Mouse (Mus musculus): ENCODE measurements at regions not wholly inside any gene's neighbourhood (a gene's known extent, or its start where the extent isn't known, plus 50 kb on each side); places are given as distances from the start of the nearest gene placed in this dataset.

DNA sequence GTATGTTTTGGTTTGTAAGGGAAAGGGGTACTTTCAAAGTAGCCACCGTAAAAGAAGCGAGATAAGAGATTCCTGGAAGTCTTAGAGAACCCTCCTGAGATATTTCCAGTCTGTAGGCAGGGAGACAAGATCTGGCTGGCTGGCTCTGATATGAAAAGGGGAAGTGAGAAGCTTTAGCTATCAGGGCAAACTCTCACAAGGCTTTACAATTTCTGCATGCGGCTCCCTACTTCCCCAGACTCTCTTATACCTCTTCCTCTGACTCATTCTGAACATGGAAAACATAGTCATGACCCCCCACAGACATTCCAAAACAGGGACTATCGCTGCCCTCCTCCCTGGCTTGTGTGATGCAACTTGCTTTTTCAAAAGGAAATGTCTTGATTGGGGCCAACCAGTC is 118.6 kb upstream of the Fam3c start:
- no peak for TF ChIP-seq MAX (IDR thresholded peaks at IDR 0.05)
- no peak for TF ChIP-seq USF1 (IDR thresholded peaks at IDR 0.05; ENCODE audit: low read depth)

Data from C2C12 (cell line).